Mouse (Mus musculus) hindbrain, embryonic 13.5 days (tissue): ENCODE results near the gene Tmco1. TPM values are rescaled to one million over a fixed set of nuclear protein-coding genes. Genes with fewer than 3 reads are reported as not detected.

Experiments used
- ATAC-seq: fragments of 200-750 bp; cut with Nextera tagmentation; 2 replicates; pipeline ENCODE4 v1.8.0; 2017; ENCODE audit warnings: moderate TSS enrichment; ENCODE audit not compliant: low FRiP score
- H3K27ac ChIP-seq: fragments of 300-500 bp; sonication (generic); 2 replicates; pipeline ENCODE4 v1.5.1; 2015; ENCODE audit warnings: inconsistent platforms, mild to moderate bottlenecking, moderate library complexity
- H3K27me3 ChIP-seq: fragments of 300-500 bp; sonication (generic); 2 replicates; pipeline ENCODE4 v1.6.1; 2015; ENCODE audit warnings: mild to moderate bottlenecking, inconsistent platforms
- H3K36me3 ChIP-seq: fragments of 300-500 bp; sonication (generic); 2 replicates; pipeline ENCODE4 v1.6.1; 2015; ENCODE audit warnings: mild to moderate bottlenecking, inconsistent platforms
- H3K4me1 ChIP-seq: fragments of 300-500 bp; sonication (generic); replicated peaks from 2 replicates; pipeline ENCODE4 v1.6.1; 2015; ENCODE audit warnings: inconsistent platforms
- H3K4me2 ChIP-seq: fragments of 300-500 bp; sonication (generic); 2 replicates; pipeline ENCODE4 v1.6.1; 2015; ENCODE audit warnings: inconsistent platforms, mild to moderate bottlenecking, moderate library complexity
- H3K4me3 ChIP-seq: fragments of 300-500 bp; sonication (generic); 2 replicates; pipeline ENCODE4 v1.5.1; 2015; ENCODE audit warnings: mild to moderate bottlenecking, inconsistent platforms
- H3K9ac ChIP-seq: fragments of 300-500 bp; sonication (generic); 2 replicates; pipeline ENCODE4 v1.6.1; 2015; ENCODE audit warnings: mild to moderate bottlenecking, inconsistent platforms
- H3K9me3 ChIP-seq: fragments of 300-500 bp; sonication (generic); 2 replicates; pipeline ENCODE4 v1.6.1; 2016; ENCODE audit warnings: inconsistent platforms
- WGBS: fragments of 180-500 bp; shearing (Covaris S2); methylation state at CpG from one replicate; pipeline ENCODE4 v1.1.7; 2015; 5-methylcytosine and 5-hydroxymethylcytosine counted together
- microRNA-seq: library from miRNA; unstranded; fragments of <30 nt; microRNA quantifications from one replicate; pipeline ENCODE4, GENCODE M21; 2016
- polyA plus RNA-seq: library from polyadenylated mRNA; unstranded; fragments of >200 nt; fragmentation: Nextera tagmentation; extraction: Ambion mirVana; gene quantifications from 2 replicates; pipeline ENCODE4 v1.2.1, GENCODE M21; 2015

The Tmco1 gene
- polyA plus RNA-seq, 1 experiment from 2014 or later = 72.5 TPM

DNA sequence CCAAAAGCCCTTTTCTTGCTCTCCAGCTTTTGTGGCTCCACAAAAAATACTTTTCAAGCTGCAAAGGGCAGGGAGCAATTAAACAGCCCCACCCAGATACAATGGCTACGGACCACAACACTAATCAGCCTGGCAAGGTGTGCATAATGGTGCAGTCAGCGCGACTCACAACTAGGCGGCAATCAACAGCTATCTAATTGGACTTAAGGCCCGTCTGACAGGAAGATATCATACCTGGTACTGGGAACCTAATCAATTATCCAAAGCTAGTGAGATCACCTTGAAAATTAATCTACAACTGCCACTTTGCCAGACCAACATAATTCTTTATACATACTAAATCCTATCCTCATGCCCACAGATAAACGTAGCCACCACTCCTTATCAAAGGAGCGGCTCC lies 74.1 kb downstream of the Tmco1 start:
- WGBS = 86% methylated on average over 7 of the region's 7 CpGs
- peaks cover 7% of the 10 kb centered on the region for H3K4me1 ChIP-seq
- H3K27ac ChIP-seq = no peak overlapping the region
- peaks cover 2% of the 10 kb centered on the region; the same call in 1 of the 2 replicates for H3K36me3 ChIP-seq
- no peak overlapping the region for H3K4me2 ChIP-seq
- no peak for ATAC-seq
- no peak overlapping the region for H3K4me3 ChIP-seq
- H3K9me3 ChIP-seq = no peaks in the 10 kb centered on the region
- H3K27me3 ChIP-seq = no peaks in the 10 kb centered on the region
- H3K9ac ChIP-seq = no peak overlapping the region

GRCm38 (mm10) chr1:167382763-167383162 lies 74.6 kb downstream of the Tmco1 start:
- Histone ChIP-seq H3K4me2 (no peak overlapping the region), H3K4me1 (peaks cover 5% of the 10 kb centered on the region), H3K9ac (no peak overlapping the region), H3K27me3 (no peaks in the 10 kb centered on the region), H3K36me3 (no peaks in the 10 kb centered on the region), H3K27ac (no peak overlapping the region), H3K9me3 (no peaks in the 10 kb centered on the region), H3K4me3 (no peak overlapping the region)
- no peak for ATAC-seq
- WGBS = 73% methylated on average over 5 of the region's 5 CpGs

DNA sequence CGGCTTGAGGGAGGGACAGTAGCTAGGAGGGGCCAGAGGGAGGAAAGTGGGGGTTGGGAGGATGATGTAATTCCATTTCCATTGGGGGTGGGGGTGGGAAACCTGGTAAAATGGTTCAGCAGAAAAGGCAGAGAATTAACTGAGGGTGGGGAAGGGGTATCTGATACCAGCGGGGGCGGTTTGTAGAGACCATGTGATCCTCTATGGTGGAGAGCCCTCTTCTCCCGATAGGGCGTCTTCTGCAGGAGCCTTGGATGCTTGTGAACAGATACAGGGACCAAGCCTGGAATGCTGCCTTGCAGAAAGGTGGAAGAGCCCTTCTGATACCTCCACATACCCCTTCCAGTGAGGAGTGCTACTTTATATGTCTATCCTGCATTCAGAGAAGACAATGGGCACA lies 75.0 kb downstream of the Tmco1 start:
- Histone ChIP-seq H3K9ac (no peak overlapping the region), H3K27me3 (no peaks in the 10 kb centered on the region), H3K9me3 (no peaks in the 10 kb centered on the region), H3K36me3 (no peaks in the 10 kb centered on the region), H3K4me1 (peaks cover 5% of the 10 kb centered on the region), H3K4me2 (no peak overlapping the region), H3K27ac (no peak overlapping the region), H3K4me3 (no peak overlapping the region)
- no peak for ATAC-seq
- 77% methylated on average over 5 of the region's 5 CpGs for WGBS

Small RNAs within 50 kb of the gene (microRNA-seq; reads per million reads assigned to microRNA genes)
- gene Gm25911 (3.0 reads per million, percentile 7 among the genes with 10 or more reads in this experiment), gene Mir6347 (not detected)

Other genes starting within 250 kb of the Tmco1 start
- 58.4 and 63.4 TPM in 2 replicates for gene Uck2, start 23.1 kb upstream of the Tmco1 start, polyA plus RNA-seq
- 31.1 and 33.0 TPM in 2 replicates for gene Aldh9a1, start 41.6 kb downstream of the Tmco1 start, polyA plus RNA-seq
- 105 and 108 TPM in 2 replicates for gene Mgst3, start 85.5 kb downstream of the Tmco1 start, polyA plus RNA-seq
- not detected in 2 replicates for gene Lrrc52, start 158.4 kb downstream of the Tmco1 start, polyA plus RNA-seq